9 mouse cellular contexts compared by ENCODE assay signal in genomic region chr7:83889383-83889782, GRCm38 (mm10). TPM values are rescaled to one million over a fixed set of nuclear protein-coding genes. Genes with fewer than 3 reads are reported as not detected.
DNase-seq lines count a peak whose midpoint lies in the region; TF ChIP-seq lines count a peak whose summit lies in the region.
"Had no signal": no experiment of that assay in that cellular context is flagged by ENCODE, and none has a peak within 500 bp of the region (broad histone marks: within the 10 kb centered on the region; RNA-seq: fewer than 3 reads in every experiment).

No protein-coding gene starts in this region.

- 34% methylated on average over 3 of the region's 3 CpGs for WGBS in heart, adult 2 months
- WGBS in heart, embryonic 10.5 days: 67% methylated on average over 3 of the region's 3 CpGs
- 72% methylated on average over 3 of the region's 3 CpGs for WGBS in midbrain, embryonic 10.5 days

- peaks cover 2% of the 10 kb centered on the region; the same call in 1 of the 2 replicates for H3K36me3 ChIP-seq in heart, adult 2 months (ENCODE audit: control insufficient read depth, insufficient read depth, low read length)
- 0 out of 2 replicates have a peak, but pooled peaks cover 5% of the 10 kb centered on the region for H3K36me3 ChIP-seq in heart, embryonic 10.5 days
- H3K36me3 ChIP-seq in midbrain, embryonic 10.5 days: peaks cover under 1% of the 10 kb centered on the region; the same call in 1 of the 2 replicates

- H3K27me3 ChIP-seq in heart, adult 2 months (ENCODE audit: control insufficient read depth, insufficient read depth, low read length): no peaks in the 10 kb centered on the region
- H3K27me3 ChIP-seq in heart, embryonic 10.5 days (ENCODE audit: insufficient read depth, poor library complexity, severe bottlenecking): no peaks in the 10 kb centered on the region
- no peaks in the 10 kb centered on the region for H3K27me3 ChIP-seq in midbrain, embryonic 10.5 days (ENCODE audit: low read depth, poor library complexity, severe bottlenecking)
- H3K27me3 ChIP-seq: limb, embryonic 12.5 days had no signal

- no peak for TF ChIP-seq EP300 in heart, adult 2 months (IDR thresholded peaks at IDR 0.05; ENCODE audit: insufficient read depth, low read depth, low read length)

- peak overlapping the region; percentile 53 for H3K27ac ChIP-seq in heart, adult 2 months
- no peak overlapping the region for H3K27ac ChIP-seq in heart, embryonic 10.5 days
- H3K27ac ChIP-seq in midbrain, embryonic 10.5 days (replicated peaks): no peak overlapping the region
- H3K27ac ChIP-seq: limb, embryonic 12.5 days had no signal

- peaks cover 2% of the 10 kb centered on the region; the same call in 1 of the 2 replicates for H3K4me1 ChIP-seq in heart, adult 2 months (ENCODE audit: control insufficient read depth, insufficient read depth, low read length)
- peaks cover 23% of the 10 kb centered on the region for H3K4me1 ChIP-seq in heart, embryonic 10.5 days
- H3K4me1 ChIP-seq in midbrain, embryonic 10.5 days: peaks cover 32% of the 10 kb centered on the region

- H3K9me3 ChIP-seq in heart, embryonic 10.5 days: no peaks in the 10 kb centered on the region
- H3K9me3 ChIP-seq in midbrain, embryonic 10.5 days (replicated peaks): peaks cover 7% of the 10 kb centered on the region; the same call in 1 of the 2 replicates

- H3K9ac ChIP-seq in heart, adult 2 months (ENCODE audit: low read depth, low read length): no peak overlapping the region
- H3K9ac ChIP-seq: limb, embryonic 12.5 days had no signal

- TF ChIP-seq CTCF in heart, adult 2 months (IDR thresholded peaks at IDR 0.05): no peak

- TF ChIP-seq POLR2A in heart, adult 2 months (IDR thresholded peaks at IDR 0.05; ENCODE audit: insufficient read depth, low read depth, low read length): no peak

- no peak overlapping the region for H3K4me3 ChIP-seq in heart, adult 2 months
- H3K4me3 ChIP-seq in heart, embryonic 10.5 days: no peak overlapping the region
- H3K4me3 ChIP-seq in midbrain, embryonic 10.5 days: no peak overlapping the region
- H3K4me3 ChIP-seq: limb, embryonic 12.5 days had no signal

- H3K79me2 ChIP-seq in heart, adult 2 months (replicated peaks; ENCODE audit: control insufficient read depth, insufficient read depth, low read length): no peaks in the 10 kb centered on the region

- intact Hi-C loops in heart, adult 2 months (cut with DNase I): loop anchor here (5.0 kb wide), 1 partner anchor 322 kb away; no protein-coding TSS in a partner anchor
- intact Hi-C loops in heart, postnatal 36 days (cut with DNase I): no loop called here

- DNase-seq in heart, adult 2 months: peak; percentile 64 to 74
- DNase-seq in heart, embryonic 10.5 days (ENCODE audit: low spot score): no peak
- peak; percentile 77 to 79 for DNase-seq in adrenal gland, postnatal 36 days
- peak; percentile 45 to 52 for DNase-seq in heart, postnatal 36 days
- DNase-seq in lung, postnatal 25 days (ENCODE audit: low spot score): peak; percentile 30
- no peak for DNase-seq in embryo, embryonic 11 days
- no peak for DNase-seq in midbrain, embryonic 10.5 days (ENCODE audit: low spot score)
- no peak for DNase-seq in right cerebral cortex, adult 18-20 months

RNA-seq across cellular contexts. Expression of gene Mesd, which starts 5.1 kb away (rescaled TPM):
- 10 to 100 TPM; 51.5 to 52.0 TPM for total RNA-seq in heart, adult 2 months (2021)
- polyA plus RNA-seq in heart, adult 2 months (2012; rRNA removed): 11.4 and 19.4 TPM in 2 replicates
- polyA plus RNA-seq in heart, embryonic 10.5 days (2016; fragmentation: Nextera tagmentation; extraction: Ambion mirVana): 93.8 and 103 TPM in 2 replicates
- 100 to 1,000 TPM; 105 to 110 TPM for total RNA-seq in adrenal gland, postnatal 36 days (2021)
- 10 to 100 TPM; 47.6 to 50.3 TPM for total RNA-seq in heart, postnatal 36 days (2021)
- 88.1 and 89.2 TPM in 2 replicates for polyA plus RNA-seq in midbrain, embryonic 10.5 days (2016; fragmentation: Nextera tagmentation; extraction: Ambion mirVana)

RNA-seq across cellular contexts. Expression of gene Tlnrd1, which starts 5.3 kb away (rescaled TPM):
- 1 to 10 TPM; 6.5 to 8.7 TPM for total RNA-seq in heart, adult 2 months (2021)
- 5.9 and 7.2 TPM in 2 replicates for polyA plus RNA-seq in heart, adult 2 months (2012; rRNA removed)
- polyA plus RNA-seq in heart, embryonic 10.5 days (2016; fragmentation: Nextera tagmentation; extraction: Ambion mirVana): 12.5 and 20.4 TPM in 2 replicates
- total RNA-seq in adrenal gland, postnatal 36 days (2021): 10 to 100 TPM; 17.4 to 19.3 TPM
- total RNA-seq in heart, postnatal 36 days (2021): 1 to 10 TPM; 8.5 to 8.8 TPM
- polyA plus RNA-seq in midbrain, embryonic 10.5 days (2016; fragmentation: Nextera tagmentation; extraction: Ambion mirVana): 10.2 and 10.7 TPM in 2 replicates

Comparison
In these comparisons a context has a peak if more than half of its experiments do, and no peak if none do; other contexts are left out.
1. DNase-seq: peak in heart, adult 2 months (2 of 2), adrenal gland, postnatal 36 days (2 of 2), heart, postnatal 36 days (2 of 2) and lung, postnatal 25 days (single experiment); none in heart, embryonic 10.5 days (single experiment), embryo, embryonic 11 days (single experiment), midbrain, embryonic 10.5 days (single experiment) and right cerebral cortex, adult 18-20 months (single experiment).